Mouse (Mus musculus) kidney, embryonic 16.5 days (tissue): Measurements from ENCODE around the gene Mmp8. TPM values are rescaled to one million over a fixed set of nuclear protein-coding genes. Genes with fewer than 3 reads are reported as not detected.
A peak's percentile ranks its signal among the peaks of the same experiment; 100 is the strongest.

ENCODE experiments used
- ATAC-seq: fragments of 200-750 bp; cut with Nextera tagmentation; 2 replicates; pipeline ENCODE4 v1.8.0; 2017; ENCODE audit warnings: moderate TSS enrichment; ENCODE audit not compliant: low FRiP score, low TSS enrichment
- H3K27ac ChIP-seq: fragments of 300-500 bp; sonication (generic); 2 replicates; pipeline ENCODE4 v1.5.1; 2014; ENCODE audit warnings: low read length
- H3K27me3 ChIP-seq: fragments of 300-500 bp; sonication (generic); 2 replicates; pipeline ENCODE4 v1.6.1; 2014; ENCODE audit warnings: low read length, control low read depth, mixed read lengths; ENCODE audit not compliant: insufficient read depth
- H3K36me3 ChIP-seq: fragments of 300-500 bp; sonication (generic); 2 replicates; pipeline ENCODE4 v1.6.1; 2014; ENCODE audit warnings: low read length, control low read depth, mixed read lengths; ENCODE audit not compliant: insufficient read depth
- H3K4me1 ChIP-seq: fragments of 300-500 bp; sonication (generic); 2 replicates; pipeline ENCODE4 v1.6.1; 2014; ENCODE audit warnings: low read length, control low read depth, mixed read lengths; ENCODE audit not compliant: insufficient read depth
- H3K4me2 ChIP-seq: fragments of 300-500 bp; sonication (generic); replicated peaks from 2 replicates; pipeline ENCODE4 v1.6.1; 2014; ENCODE audit warnings: low read depth, low read length
- H3K4me3 ChIP-seq: fragments of 300-500 bp; sonication (generic); 2 replicates; pipeline ENCODE4 v1.5.1; 2014; ENCODE audit warnings: mild to moderate bottlenecking, low read length
- H3K9ac ChIP-seq: fragments of 300-500 bp; sonication (generic); replicated peaks from 2 replicates; pipeline ENCODE4 v1.6.1; 2014; ENCODE audit warnings: low read length
- H3K9me3 ChIP-seq: fragments of 300-500 bp; sonication (generic); 2 replicates; pipeline ENCODE4 v1.6.1; 2016; ENCODE audit warnings: low read length, control low read depth
- WGBS: fragments of 180-500 bp; shearing (Covaris S2); extraction: QIAGEN DNeasy Blood & Tissue Kit; methylation state at CpG from one replicate; pipeline ENCODE4 v1.1.7; 2014; 5-methylcytosine and 5-hydroxymethylcytosine counted together
- polyA plus RNA-seq: library from polyadenylated mRNA; unstranded; fragments of >200 nt; fragmentation: Nextera tagmentation; extraction: Ambion mirVana; gene quantifications from 2 replicates; pipeline ENCODE4 v1.2.1, GENCODE M21; 2015

The Mmp8 gene
- polyA plus RNA-seq, 1 experiment from 2014 or later: 0.89 TPM

DNA sequence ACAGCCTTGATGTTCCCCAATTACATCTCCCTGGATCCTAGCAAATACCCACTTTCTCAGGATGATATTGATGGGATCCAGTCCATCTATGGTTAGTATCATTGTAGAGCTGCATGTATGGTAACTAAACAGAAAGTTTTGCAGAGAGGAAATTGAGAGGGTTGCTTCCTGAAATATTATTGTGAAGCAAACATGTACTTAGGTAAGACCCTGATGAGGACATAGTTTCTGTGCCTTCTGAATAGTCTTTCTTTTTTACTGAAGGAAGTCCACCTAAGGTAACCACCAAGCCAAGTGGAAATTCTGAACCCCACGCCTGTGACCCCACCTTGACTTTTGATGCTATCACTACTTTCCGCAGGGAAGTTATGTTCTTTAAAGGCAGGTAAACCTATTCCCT lies 19.1 kb downstream of the Mmp8 start:
- Histone ChIP-seq H3K4me2 (no peak overlapping the region), H3K4me3 (no peak overlapping the region), H3K27me3 (no peaks in the 10 kb centered on the region), H3K9ac (no peak overlapping the region), H3K4me1 (peaks cover 6% of the 10 kb centered on the region; the same call in 1 of the 2 replicates), H3K36me3 (no peaks in the 10 kb centered on the region), H3K9me3 (no peaks in the 10 kb centered on the region), H3K27ac (no peak overlapping the region)
- no peak for ATAC-seq
- WGBS: 84% methylated on average over 2 of the region's 2 CpGs

- ATAC-seq: no peak
- 78% methylated on average over 8 of the region's 8 CpGs for WGBS
- no peak overlapping the region for H3K27ac ChIP-seq
- no peaks in the 10 kb centered on the region for H3K36me3 ChIP-seq
- no peak overlapping the region for H3K9ac ChIP-seq
- no peaks in the 10 kb centered on the region for H3K27me3 ChIP-seq
- H3K4me2 ChIP-seq: no peak overlapping the region
- H3K4me3 ChIP-seq: no peak overlapping the region
- no peaks in the 10 kb centered on the region for H3K9me3 ChIP-seq
- H3K4me1 ChIP-seq: no peaks in the 10 kb centered on the region
These were observed 31.8 kb downstream of the Mmp8 start for GRCm38 (mm10) chr9:7590063-7590462.

DNA sequence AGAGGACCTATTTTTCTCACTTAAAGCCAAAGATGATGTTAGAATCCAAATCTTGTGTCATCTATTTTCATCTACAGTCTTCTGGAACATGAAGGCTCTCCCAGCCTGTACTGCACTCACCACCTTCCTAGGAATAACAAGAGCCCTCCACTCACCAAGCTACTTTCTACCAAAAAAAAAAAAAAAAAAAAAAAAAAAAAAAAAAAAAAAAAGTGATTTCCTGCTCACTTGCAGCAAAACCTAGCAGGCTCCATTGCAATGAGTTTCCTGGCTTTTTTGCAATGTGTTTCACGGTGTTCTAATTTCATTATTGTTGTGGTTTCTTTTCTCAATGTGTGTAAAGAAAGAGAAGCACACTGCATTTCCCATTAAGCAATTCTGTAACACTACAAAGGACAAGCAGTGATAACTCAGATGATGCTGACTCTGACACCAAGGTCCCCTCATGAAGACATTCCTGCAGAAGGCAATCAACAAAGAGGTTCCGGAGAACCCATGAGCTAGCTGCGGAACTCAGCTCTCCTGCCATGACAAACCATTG lies 35.1 kb downstream of the Mmp8 start:
- 89% methylated on average over 3 of the region's 3 CpGs for WGBS

DNA sequence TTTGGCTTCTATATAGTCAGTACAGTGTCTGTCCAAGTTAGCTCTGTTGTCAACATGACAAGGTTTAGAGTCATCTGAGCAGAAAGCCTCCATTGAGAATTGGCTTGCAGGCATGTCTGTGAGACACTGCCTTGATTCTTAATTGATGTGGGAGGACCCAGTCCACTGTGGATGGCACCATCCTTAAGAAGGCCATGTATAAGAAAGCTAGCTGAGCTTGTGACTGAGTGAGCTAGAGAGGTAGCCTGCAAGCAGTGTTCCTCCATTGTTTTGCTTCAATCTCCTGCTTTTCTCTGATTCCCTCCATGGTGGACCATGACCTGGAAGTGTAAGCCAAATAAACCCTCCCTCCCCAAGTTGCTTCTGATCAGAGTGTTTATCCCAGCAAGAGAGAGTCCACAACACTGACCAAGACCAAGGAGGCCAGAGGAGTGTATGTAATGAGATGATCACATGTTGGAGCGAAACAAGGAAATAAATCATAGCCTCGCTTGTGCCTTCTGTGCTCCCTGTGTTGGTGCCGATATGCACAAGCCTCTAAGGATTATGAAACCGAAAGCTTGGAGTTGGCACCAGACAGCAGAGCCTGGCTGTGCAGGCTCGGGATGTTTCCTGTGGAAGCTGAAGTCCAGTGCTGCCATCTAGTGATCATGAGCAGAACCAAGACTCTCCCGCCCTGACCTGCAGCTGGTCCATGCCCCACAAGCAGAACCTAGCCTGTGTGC lies 36.7 kb downstream of the Mmp8 start:
- Histone ChIP-seq H3K9me3 (no peaks in the 10 kb centered on the region), H3K4me1 (no peaks in the 10 kb centered on the region), H3K36me3 (no peaks in the 10 kb centered on the region), H3K9ac (peak overlapping the region; percentile 70), H3K4me3 (peak overlapping the region; percentile 51), H3K27me3 (no peaks in the 10 kb centered on the region), H3K27ac (no peak overlapping the region), H3K4me2 (peak overlapping the region; percentile 65)
- ATAC-seq: peak; percentile 99
- WGBS: 14% methylated on average over 6 of the region's 6 CpGs

More for the DNA sequence above, 35.1 kb downstream of the Mmp8 start:
- no peak overlapping the region for H3K27ac ChIP-seq
- H3K4me3 ChIP-seq: no peak overlapping the region
- H3K36me3 ChIP-seq: no peaks in the 10 kb centered on the region
- no peaks in the 10 kb centered on the region for H3K27me3 ChIP-seq
- ATAC-seq: no peak
- H3K9me3 ChIP-seq: no peaks in the 10 kb centered on the region
- H3K9ac ChIP-seq: no peak overlapping the region
- H3K4me1 ChIP-seq: no peaks in the 10 kb centered on the region
- H3K4me2 ChIP-seq: no peak overlapping the region

DNA sequence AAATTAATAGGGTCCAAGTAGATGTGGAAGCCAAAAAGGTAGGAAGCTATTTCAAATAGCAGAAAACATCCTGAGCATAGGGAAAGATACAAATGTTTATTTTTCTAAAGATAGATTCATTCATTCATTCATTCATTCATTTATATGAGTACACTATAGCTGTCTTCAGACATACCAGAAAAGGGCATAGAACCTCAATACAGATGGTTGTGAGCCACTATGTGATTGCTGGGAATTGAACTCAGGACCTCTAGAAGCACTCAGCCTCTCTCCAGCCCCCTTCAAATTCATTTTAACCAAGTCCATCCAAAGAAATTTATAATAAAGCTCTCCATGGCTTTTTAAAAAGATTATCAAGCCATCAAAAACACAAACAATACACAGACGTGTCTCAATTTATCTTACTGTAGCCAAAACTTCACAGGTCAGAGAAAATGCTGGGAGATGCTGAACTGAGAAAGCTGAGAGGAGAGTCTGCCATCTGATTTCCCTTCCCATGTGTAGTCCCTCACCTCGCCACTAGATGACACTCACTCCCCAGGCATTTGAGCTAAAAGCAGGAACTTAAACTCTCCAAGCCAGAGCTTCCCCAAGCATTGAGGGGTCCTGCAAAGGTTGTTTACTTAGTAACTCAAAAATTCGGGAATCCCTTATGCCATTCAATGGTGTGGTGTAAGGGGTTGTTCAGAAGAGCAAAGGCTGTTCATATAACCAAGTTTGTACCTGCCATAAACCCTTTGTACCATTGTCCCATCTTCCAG lies 44.9 kb downstream of the Mmp8 start:
- H3K36me3 ChIP-seq: no peaks in the 10 kb centered on the region
- H3K4me1 ChIP-seq: no peaks in the 10 kb centered on the region
- under 1% methylated on average over 3 of the region's 3 CpGs for WGBS
- H3K27me3 ChIP-seq: no peaks in the 10 kb centered on the region
- H3K27ac ChIP-seq: no peak overlapping the region
- ATAC-seq: peak; percentile 61; the same call in 1 of the 2 replicates
- no peak overlapping the region for H3K9ac ChIP-seq
- H3K4me3 ChIP-seq: no peak overlapping the region
- H3K9me3 ChIP-seq: no peaks in the 10 kb centered on the region
- no peak overlapping the region for H3K4me2 ChIP-seq

DNA sequence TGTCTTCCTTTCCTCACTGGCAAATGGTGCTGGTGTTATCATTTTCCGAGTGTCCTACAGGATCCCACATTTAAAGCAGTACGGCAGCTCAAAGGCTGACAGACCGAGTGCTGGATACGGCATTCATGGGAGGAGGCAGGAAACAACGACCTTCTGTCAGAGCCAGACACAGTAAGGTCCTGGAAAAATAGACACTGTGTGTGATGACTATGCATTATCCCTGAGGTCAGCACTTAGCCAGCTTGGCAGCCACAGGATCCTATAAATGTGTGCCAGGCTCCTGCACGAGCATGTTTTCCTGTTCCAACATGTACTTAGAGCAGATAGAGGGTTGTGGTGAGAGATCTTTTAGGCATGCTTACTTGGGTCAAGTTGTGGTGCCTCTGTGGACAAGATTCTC lies 45.7 kb downstream of the Mmp8 start:
- H3K9me3 ChIP-seq: no peaks in the 10 kb centered on the region
- WGBS: 65% methylated on average over 6 of the region's 6 CpGs
- no peaks in the 10 kb centered on the region for H3K4me1 ChIP-seq
- no peak overlapping the region for H3K27ac ChIP-seq
- H3K36me3 ChIP-seq: no peaks in the 10 kb centered on the region
- no peak for ATAC-seq
- H3K4me2 ChIP-seq: no peak overlapping the region
- no peak overlapping the region for H3K9ac ChIP-seq
- H3K27me3 ChIP-seq: no peaks in the 10 kb centered on the region
- no peak overlapping the region for H3K4me3 ChIP-seq

DNA sequence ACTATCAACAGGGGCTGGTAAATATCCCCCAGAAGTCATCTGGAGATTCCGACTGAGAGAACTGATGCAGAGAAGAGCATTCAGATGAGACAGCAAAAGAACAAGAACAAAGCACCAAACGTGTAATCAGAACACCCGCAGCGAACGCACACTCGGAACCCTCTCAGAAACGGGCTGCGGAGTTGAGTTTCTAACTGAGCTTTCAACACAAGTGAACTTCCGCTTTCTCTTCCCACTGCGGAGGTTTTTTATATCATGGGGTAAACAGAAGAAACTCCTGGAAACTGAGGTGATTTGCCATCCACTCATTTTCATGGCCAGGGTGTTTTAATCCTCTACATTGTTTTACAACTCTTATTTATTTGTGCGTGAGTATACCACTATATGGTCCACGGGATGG lies 47.4 kb downstream of the Mmp8 start:
- no peak for ATAC-seq
- H3K4me2 ChIP-seq: no peak overlapping the region
- H3K27me3 ChIP-seq: no peaks in the 10 kb centered on the region
- H3K4me3 ChIP-seq: no peak overlapping the region
- H3K9ac ChIP-seq: no peak overlapping the region
- H3K36me3 ChIP-seq: no peaks in the 10 kb centered on the region
- H3K9me3 ChIP-seq: no peaks in the 10 kb centered on the region
- H3K4me1 ChIP-seq: no peaks in the 10 kb centered on the region
- no peak overlapping the region for H3K27ac ChIP-seq
- 88% methylated on average over 12 of the region's 12 CpGs for WGBS

Other genes starting within 250 kb of the Mmp8 start
- not detected in 2 replicates for gene Mmp12, start 214.1 kb upstream of the Mmp8 start, polyA plus RNA-seq
- not detected in 2 replicates for gene Mmp1b, start 170.4 kb upstream of the Mmp8 start, polyA plus RNA-seq
- gene Mmp3, start 112.6 kb upstream of the Mmp8 start, polyA plus RNA-seq: not detected in 2 replicates
- 0.09 TPM in 1 of 2 replicates, not detected in the other for gene Mmp10, start 56.1 kb upstream of the Mmp8 start, polyA plus RNA-seq
- gene Mmp27, start 12.9 kb downstream of the Mmp8 start, polyA plus RNA-seq: not detected in 2 replicates
- not detected in 2 replicates for gene Mmp20, start 69.8 kb downstream of the Mmp8 start, polyA plus RNA-seq
- gene Mmp7, start 133.6 kb downstream of the Mmp8 start, polyA plus RNA-seq: not detected in 2 replicates
- gene Tmem123, start 205.6 kb downstream of the Mmp8 start, polyA plus RNA-seq: 95.3 and 101 TPM in 2 replicates